In the genomic region with DNA sequence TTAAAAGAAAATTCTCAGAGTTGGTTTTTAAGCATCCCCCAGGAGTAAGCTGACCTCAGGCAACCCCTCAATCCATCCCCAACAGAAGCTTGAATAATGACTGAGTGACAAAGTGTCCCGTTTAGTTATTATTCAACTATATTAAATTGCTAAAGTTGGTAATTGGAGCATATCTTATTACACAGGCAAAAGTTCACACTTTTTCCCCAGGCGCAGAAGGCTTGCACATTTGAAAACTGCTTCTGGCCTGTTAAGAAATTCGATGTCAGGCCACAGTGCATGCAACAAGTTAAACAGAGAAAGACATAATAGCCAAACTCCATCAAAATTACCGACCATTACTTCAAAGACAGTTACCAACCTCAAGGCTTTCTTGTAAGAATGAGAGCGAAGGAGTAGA, we compare ENCODE assay signal across 15 mouse cellular contexts.
DNase-seq lines count a peak whose midpoint lies in the region.
"Had no signal": no experiment of that assay in that cellular context is flagged by ENCODE, and none has a peak within 500 bp of the region (broad histone marks: within the 10 kb centered on the region; RNA-seq: fewer than 3 reads in every experiment).

No protein-coding gene starts in this region.

- DNase-seq in adrenal gland, postnatal 14 days = peak; percentile 18
- no peak for DNase-seq in adrenal gland, adult 2 months
- peak; percentile 61 for DNase-seq in kidney, adult 9 months
- no peak for DNase-seq in kidney, adult 11 months
- DNase-seq in adipocyte (ENCODE audit: low spot score) = peak; percentile 23
- DNase-seq: adrenal gland, adult 8-10 months; adrenal gland, postnatal 25 days; B cell, adult 2 months; cerebellum, adult 11 months; cerebellum, adult 18-20 months; cerebellum, adult 8-10 months; cerebellum, adult 9-11 months; cerebellum, postnatal 14 days; cerebellum, postnatal 36 days; embryo, embryonic 11 days had no signal

Comparison
In these comparisons a context has a peak if more than half of its experiments do, and no peak if none do; other contexts are left out.
1. DNase-seq: peak in adrenal gland, postnatal 14 days (single experiment), kidney, adult 9 months (single experiment) and adipocyte (single experiment); none in adrenal gland, adult 2 months (single experiment) and kidney, adult 11 months (single experiment).